Mouse (Mus musculus): ENCODE measurements around the gene Creb5.

DNA sequence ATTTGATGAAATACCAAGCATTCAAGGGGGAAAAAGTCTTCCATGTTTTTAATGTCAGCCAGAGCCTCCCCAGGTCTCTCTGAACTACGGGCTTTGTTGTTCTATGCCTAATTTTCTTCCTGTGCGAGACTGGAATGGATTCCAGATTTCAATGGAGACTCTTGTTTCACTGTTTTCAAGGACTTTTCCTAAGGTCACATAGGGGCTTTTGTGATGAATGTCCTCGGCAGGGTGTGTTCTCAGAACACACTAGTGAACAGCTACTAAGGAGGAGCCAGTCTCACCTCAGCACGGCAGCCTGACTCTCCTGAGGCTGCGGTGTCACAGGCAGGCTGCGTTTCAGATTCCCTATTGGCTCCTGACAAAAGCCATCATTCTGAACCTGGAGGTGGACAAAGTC is 325.6 kb downstream of the Creb5 start:
- TF ChIP-seq TAL1 (IDR thresholded peaks at IDR 0.05; ENCODE audit: low read length) (no peak), GATA1 (IDR thresholded peaks at IDR 0.05; ENCODE audit: low read length) (no peak)

Data from erythroblast, embryonic 14.5 days (primary cell).